Mouse (Mus musculus): ENCODE data around the gene Rhox3e. TPM values are rescaled to one million over a fixed set of nuclear protein-coding genes. Genes with fewer than 3 reads are reported as not detected.
"Not testable (repeated sequence)": the region's sequence is repeated elsewhere in the genome, so short reads cannot be mapped to it uniquely, and the experiment has no call there.

Gene Rhox3e
- not detected in 2 replicates for polyA plus RNA-seq (2012; rRNA removed)

GRCm38 (mm10) chrX:37541719-37542118, at the start of gene Rhox3e:
Gene Rhox3e, plus strand, starts transcription at chrX:37542019.
- H3K4me1 ChIP-seq (ENCODE audit: control insufficient read depth, insufficient read depth, low read length); H3K4me3 ChIP-seq (replicated peaks; ENCODE audit: extremely low read depth, low read depth, low read length); DNase-seq: not testable (repeated sequence)
- WGBS: 100% methylated on average over 1 of the region's 4 CpGs

DNA sequence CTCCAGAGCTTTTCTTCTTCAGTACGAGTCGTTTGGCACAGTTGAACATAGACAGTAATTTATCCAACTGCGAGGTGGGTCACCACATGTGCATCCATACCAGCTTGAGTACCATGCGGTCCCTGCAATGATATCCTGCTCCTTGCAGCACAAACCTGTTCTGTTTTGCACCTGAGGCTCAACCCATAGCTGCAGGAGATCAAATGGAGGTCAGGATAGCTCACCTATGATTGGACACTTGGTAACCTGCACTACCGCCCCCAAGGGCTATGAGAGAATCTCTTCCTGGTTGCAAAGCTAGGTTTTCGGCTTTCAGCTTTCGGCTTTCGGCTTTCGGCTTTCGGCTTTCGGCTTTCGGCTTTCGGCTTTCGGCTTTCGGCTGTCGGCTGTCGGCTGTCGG, 27.8 kb upstream of the Rhox3e start, which contains the start of gene Rhox4d:
Gene Rhox4d (plus strand): TSS at position 301 of the 400 bp plus-strand sequence.
- not testable (repeated sequence) for H3K4me1 ChIP-seq (ENCODE audit: control insufficient read depth, insufficient read depth, low read length); DNase-seq; H3K4me3 ChIP-seq (replicated peaks; ENCODE audit: extremely low read depth, low read depth, low read length)
- WGBS: 92% methylated on average over 17 of the region's 18 CpGs

GRCm38 (mm10) chrX:37530152-37530551, 11.7 kb upstream of the Rhox3e start, which contains the start of gene Rhox2e:
Gene Rhox2e, plus strand, starts transcription at chrX:37530452.
- H3K4me3 ChIP-seq (replicated peaks; ENCODE audit: extremely low read depth, low read depth, low read length); H3K4me1 ChIP-seq (ENCODE audit: control insufficient read depth, insufficient read depth, low read length); DNase-seq: not testable (repeated sequence)
- 95% methylated on average over 3 of the region's 8 CpGs for WGBS

- 97% methylated on average over 10 of the region's 18 CpGs for WGBS
- not testable (repeated sequence) for DNase-seq; H3K4me3 ChIP-seq (replicated peaks; ENCODE audit: extremely low read depth, low read depth, low read length); H3K4me1 ChIP-seq (ENCODE audit: control insufficient read depth, insufficient read depth, low read length)
Observed at GRCm38 (mm10) chrX:37557112-37557511, 15.3 kb downstream of the Rhox3e start, which contains the start of gene Rhox4e. Gene Rhox4e, plus strand, starts transcription at chrX:37557412.

GRCm38 (mm10) chrX:37571105-37571504, 29.3 kb downstream of the Rhox3e start, which contains the start of gene Rhox2f:
Gene Rhox2f, plus strand, starts transcription at chrX:37571405.
- not testable (repeated sequence) for H3K4me3 ChIP-seq (replicated peaks; ENCODE audit: extremely low read depth, low read depth, low read length); H3K4me1 ChIP-seq (ENCODE audit: control insufficient read depth, insufficient read depth, low read length); DNase-seq
- WGBS: 88% methylated on average over 8 of the region's 8 CpGs

DNA sequence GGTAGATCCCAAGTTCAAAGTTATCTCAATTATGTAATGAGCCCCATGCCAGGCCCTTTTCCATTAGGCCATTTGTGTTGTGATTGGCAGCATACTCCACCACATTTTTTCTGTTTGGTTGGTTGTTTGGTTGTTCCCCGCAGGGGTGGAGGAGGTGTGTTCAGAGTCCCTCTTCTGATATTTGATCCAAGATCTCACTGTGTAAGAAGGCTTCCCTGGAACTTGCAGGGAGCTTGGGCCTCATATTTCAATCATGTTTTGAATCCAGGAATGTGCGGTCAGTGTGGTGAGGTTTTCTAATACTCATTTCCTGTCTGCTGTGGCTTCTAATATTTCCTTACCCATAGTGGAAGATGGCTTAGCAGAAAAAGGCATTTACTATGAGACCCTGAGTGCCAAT, 30.8 kb downstream of the Rhox3e start:
- not testable (repeated sequence) for H3K4me1 ChIP-seq (ENCODE audit: control insufficient read depth, insufficient read depth, low read length); DNase-seq; H3K4me3 ChIP-seq (replicated peaks; ENCODE audit: extremely low read depth, low read depth, low read length)
- WGBS: 54% methylated on average over 2 of the region's 2 CpGs

DNA sequence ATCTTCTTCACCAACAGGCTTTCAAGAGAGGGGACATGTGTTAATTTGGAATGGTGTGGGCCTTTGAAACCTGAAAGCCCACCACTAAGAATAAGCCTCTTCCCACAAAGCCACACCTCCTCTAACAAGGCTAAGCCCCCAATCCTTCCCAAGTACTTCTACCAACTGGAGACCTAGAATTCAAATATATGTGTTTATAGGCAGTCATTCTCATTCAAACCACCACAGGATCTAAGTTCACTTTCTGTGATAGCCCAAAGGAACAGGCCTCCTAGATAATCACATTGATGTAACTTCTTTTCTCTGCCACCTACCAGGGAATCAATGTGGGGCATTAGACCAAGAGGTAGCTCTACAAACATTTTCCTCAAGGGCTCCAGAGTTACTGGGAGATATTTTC, 38.9 kb downstream of the Rhox3e start, which contains the start of gene Rhox3f:
Gene Rhox3f (plus strand): TSS at position 301 of the 400 bp plus-strand sequence.
- H3K4me1 ChIP-seq (ENCODE audit: control insufficient read depth, insufficient read depth, low read length); H3K4me3 ChIP-seq (replicated peaks; ENCODE audit: extremely low read depth, low read depth, low read length); DNase-seq: not testable (repeated sequence)

Other genes with a start within 250 kb of the Rhox3e start
- not detected in 2 replicates for gene Rhox3a2, start 162.0 kb upstream of the Rhox3e start, polyA plus RNA-seq (2012; rRNA removed)
- not detected in 2 replicates for gene Rhox4a2, start 151.2 kb upstream of the Rhox3e start, polyA plus RNA-seq (2012; rRNA removed)
- not detected in 2 replicates for gene Rhox2b, start 130.0 kb upstream of the Rhox3e start, polyA plus RNA-seq (2012; rRNA removed)
- not detected in 2 replicates for gene Rhox4b, start 109.5 kb upstream of the Rhox3e start, polyA plus RNA-seq (2012; rRNA removed)
- not detected in 2 replicates for gene Rhox2c, start 88.3 kb upstream of the Rhox3e start, polyA plus RNA-seq (2012; rRNA removed)
- not detected in 2 replicates for gene Rhox3c, start 83.4 kb upstream of the Rhox3e start, polyA plus RNA-seq (2012; rRNA removed)
- not detected in 2 replicates for gene Rhox4c, start 61.7 kb upstream of the Rhox3e start, polyA plus RNA-seq (2012; rRNA removed)
- gene Rhox2d, start 48.6 kb upstream of the Rhox3e start, polyA plus RNA-seq (2012; rRNA removed): not detected in 2 replicates
- gene Rhox4d, start 27.7 kb upstream of the Rhox3e start, polyA plus RNA-seq (2012; rRNA removed): not detected in 2 replicates
- gene Rhox2e, start 11.6 kb upstream of the Rhox3e start, polyA plus RNA-seq (2012; rRNA removed): not detected in 2 replicates
- gene Rhox4e, start 15.4 kb downstream of the Rhox3e start, polyA plus RNA-seq (2012; rRNA removed): not detected in 2 replicates
- not detected in 2 replicates for gene Rhox2f, start 29.4 kb downstream of the Rhox3e start, polyA plus RNA-seq (2012; rRNA removed)
- gene Rhox3f, start 39.0 kb downstream of the Rhox3e start, polyA plus RNA-seq (2012; rRNA removed): not detected in 2 replicates
- not detected in 2 replicates for gene Rhox4f, start 65.7 kb downstream of the Rhox3e start, polyA plus RNA-seq (2012; rRNA removed)
- not detected in 2 replicates for gene Rhox3g, start 86.6 kb downstream of the Rhox3e start, polyA plus RNA-seq (2012; rRNA removed)
- gene Rhox2g, start 101.5 kb downstream of the Rhox3e start, polyA plus RNA-seq (2012; rRNA removed): not detected in 2 replicates
- gene Rhox4g, start 109.3 kb downstream of the Rhox3e start, polyA plus RNA-seq (2012; rRNA removed): not detected in 2 replicates
- gene Rhox3h, start 126.7 kb downstream of the Rhox3e start, polyA plus RNA-seq (2012; rRNA removed): not detected in 2 replicates
- gene Rhox2h, start 131.3 kb downstream of the Rhox3e start, polyA plus RNA-seq (2012; rRNA removed): not detected in 2 replicates